ENCODE assay signal across 19 mouse cellular contexts in genomic region chr4:46837362-46837761, GRCm38 (mm10).
A peak's percentile ranks its signal among the peaks of the same experiment; 100 is the strongest.
DNase-seq lines count a peak whose midpoint lies in the region; ATAC-seq lines count a peak whose summit lies in the region.
"Had no signal": no experiment of that assay in that cellular context is flagged by ENCODE, and none has a peak within 500 bp of the region (broad histone marks: within the 10 kb centered on the region; RNA-seq: fewer than 3 reads in every experiment).

No protein-coding gene starts in this region.

- DNase-seq in frontal cortex, postnatal 25 days (ENCODE audit: low spot score in 2 of 2), result no peak
- peak; percentile 64 for DNase-seq in right cerebral cortex, adult 18-20 months
- no peak for DNase-seq in right cerebral cortex, postnatal 4 days
- DNase-seq in right cerebral cortex, postnatal 10 days (ENCODE audit: low spot score in 2 of 2), result peak; percentile 65 to 81
- DNase-seq in lung, postnatal 14 days, result no peak
- DNase-seq in retina, embryonic 14.5 days (ENCODE audit: low spot score), result no peak
- DNase-seq: adrenal gland, postnatal 36 days; cerebellum, adult 11 months; cerebellum, adult 9-11 months; gastrocnemius, postnatal 14 days; heart, adult 11 months; kidney, adult 8-10 months; kidney, postnatal 25 days; lung, adult 2 months; spleen, adult 18-20 months; thymus, postnatal 14 days had no signal

- ATAC-seq in frontal cortex, adult (ENCODE audit: low TSS enrichment), result peak; percentile 76
- ATAC-seq: CD4-positive, CD25-positive, alpha-beta regulatory T cell, adult 4 months; liver, embryonic 12.5 days had no signal

Comparison
In these comparisons a context has a peak if more than half of its experiments do, and no peak if none do; other contexts are left out.
1. DNase-seq: peak in right cerebral cortex, adult 18-20 months (single experiment) and right cerebral cortex, postnatal 10 days (2 of 2); none in frontal cortex, postnatal 25 days (0 of 2), right cerebral cortex, postnatal 4 days (single experiment), lung, postnatal 14 days (single experiment) and retina, embryonic 14.5 days (single experiment).